Mouse (Mus musculus) CH12.LX (cell line): Measurements from ENCODE around the gene Cacng8. TPM values are rescaled to one million over a fixed set of nuclear protein-coding genes. Genes with fewer than 3 reads are reported as not detected.

Source experiments
- DNase-seq: peaks from one replicate; pipeline ENCODE4 v3.0.0-alpha.2; 2013; ENCODE audit errors: extremely low read depth
- H3K27ac ChIP-seq: 2 replicates; pipeline ENCODE4 v1.5.1; 2012; ENCODE audit warnings: low read depth, mild to moderate bottlenecking, control low read depth, moderate library complexity; ENCODE audit not compliant: insufficient read depth
- H3K27me3 ChIP-seq: replicated peaks from 2 replicates; pipeline ENCODE3; 2012; ENCODE audit warnings: inconsistent platforms
- H3K36me3 ChIP-seq, 2 experiments: replicated peaks in 1 of 2; 2 replicates each; pipeline versions ENCODE3 to v1.6.1; 2012; ENCODE audit warnings: inconsistent platforms in 1 of 2, low read length in 1 of 2, mild to moderate bottlenecking in 1 of 2, mixed read lengths in 1 of 2, moderate library complexity in 1 of 2; ENCODE audit not compliant: control insufficient read depth in 1 of 2, insufficient read depth in 1 of 2
- H3K4me1 ChIP-seq, 2 experiments: 2 replicates each; pipeline ENCODE4 v1.6.1; 2012; ENCODE audit warnings: inconsistent platforms in 1 of 2, moderate library complexity in 1 of 2; ENCODE audit not compliant: insufficient read depth in 2 of 2, control insufficient read depth in 1 of 2
- H3K4me2 ChIP-seq: 2 replicates; pipeline ENCODE4 v1.6.1; 2012; ENCODE audit warnings: low read depth, mild to moderate bottlenecking, control low read depth; ENCODE audit not compliant: poor library complexity, insufficient read depth, severe bottlenecking
- H3K4me3 ChIP-seq, 3 experiments: fragments of 150-350 bp in 1 of 3; sonication (generic) in 1 of 3; replicated peaks in 1 of 3; 2 replicates each; pipeline versions ENCODE3 to v1.5.1; 2011 to 2012; ENCODE audit warnings: low read depth in 2 of 3, low read length in 2 of 3, mild to moderate bottlenecking in 2 of 3, moderate library complexity in 2 of 3, control low read depth in 1 of 3, improper control_type of control experiment in 1 of 3, inconsistent platforms in 1 of 3, mixed read lengths in 1 of 3; ENCODE audit not compliant: poor library complexity in 1 of 3
- H3K79me2 ChIP-seq: replicated peaks from 2 replicates; pipeline ENCODE4 v1.6.1; 2012; ENCODE audit warnings: mild to moderate bottlenecking, moderate library complexity; ENCODE audit not compliant: control insufficient read depth, poor library complexity, insufficient read depth, severe bottlenecking; ENCODE audit errors: extremely low read depth
- H3K9ac ChIP-seq: 2 replicates; pipeline ENCODE4 v1.6.1; 2012; ENCODE audit warnings: low read depth, mild to moderate bottlenecking, control low read depth, moderate library complexity; ENCODE audit not compliant: insufficient read depth
- H3K9me3 ChIP-seq: replicated peaks from 2 replicates; pipeline ENCODE3; 2012; ENCODE audit warnings: low read length, inconsistent platforms, mixed read lengths
- CTCF ChIP-seq, 2 experiments: IDR thresholded peaks in 1 of 2; conservative IDR thresholded peaks in 1 of 2; 2 replicates each; pipeline ENCODE4 v1.5.1; 2011 to 2012; ENCODE audit warnings: low read depth in 2 of 2, low read length in 2 of 2, improper control_type of control experiment in 1 of 2, inconsistent platforms in 1 of 2, mild to moderate bottlenecking in 1 of 2, moderate library complexity in 1 of 2
- E2F4 ChIP-seq: IDR thresholded peaks from 2 replicates; pipeline ENCODE4 v1.6.1; 2011; ENCODE audit warnings: low read depth, low read length, improper control_type of control experiment; ENCODE audit not compliant: insufficient replicate concordance
- EP300 ChIP-seq: IDR thresholded peaks from 2 replicates; pipeline ENCODE4 v1.6.1; 2011; ENCODE audit warnings: low read length, improper control_type of control experiment
- IRF4 ChIP-seq: IDR thresholded peaks from 2 replicates; pipeline ENCODE4 v1.6.1; 2014; ENCODE audit warnings: low read depth, mild to moderate bottlenecking, inconsistent platforms, low read length, improper control_type of control experiment
- MAX ChIP-seq: IDR thresholded peaks from 2 replicates; pipeline ENCODE4 v1.6.1; 2011; ENCODE audit warnings: low read length, improper control_type of control experiment
- MEF2A ChIP-seq: IDR thresholded peaks from 2 replicates; pipeline ENCODE4 v1.6.1; 2014; ENCODE audit warnings: low read depth, mild to moderate bottlenecking, inconsistent platforms, low read length, improper control_type of control experiment, borderline replicate concordance
- MYC ChIP-seq: IDR thresholded peaks from 2 replicates; pipeline ENCODE4 v1.6.1; 2011; ENCODE audit warnings: low read depth, mild to moderate bottlenecking, improper control_type of control experiment, low read length
- NELFE ChIP-seq: IDR thresholded peaks from 2 replicates; pipeline ENCODE4 v1.6.1; 2011; ENCODE audit warnings: low read depth, low read length, improper control_type of control experiment
- NRF1 ChIP-seq: IDR thresholded peaks from 2 replicates; pipeline ENCODE4 v1.6.1; 2014; ENCODE audit warnings: low read depth, mild to moderate bottlenecking, inconsistent platforms, low read length, improper control_type of control experiment, moderate library complexity
- POLR2AphosphoS2 ChIP-seq: IDR thresholded peaks from 2 replicates; pipeline ENCODE4 v1.6.1; 2011; ENCODE audit warnings: low read depth, low read length, improper control_type of control experiment
- RAD21 ChIP-seq: IDR thresholded peaks from 2 replicates; pipeline ENCODE4 v1.6.1; 2011; ENCODE audit warnings: low read depth, mild to moderate bottlenecking, low read length, improper control_type of control experiment, moderate library complexity
- SIN3A ChIP-seq: IDR thresholded peaks from 2 replicates; pipeline ENCODE4 v1.6.1; 2012; ENCODE audit warnings: low read length, improper control_type of control experiment, inconsistent platforms
- TBP ChIP-seq: conservative IDR thresholded peaks from 2 replicates; pipeline ENCODE4 v1.6.1; 2011; ENCODE audit warnings: low read depth, low read length, improper control_type of control experiment
- UBTF ChIP-seq: IDR thresholded peaks from 2 replicates; pipeline ENCODE4 v1.6.1; 2012; ENCODE audit warnings: low read depth, mild to moderate bottlenecking, inconsistent platforms, low read length, improper control_type of control experiment, moderate library complexity
- USF1 ChIP-seq: IDR thresholded peaks from 2 replicates; pipeline ENCODE4 v1.6.1; 2014; ENCODE audit warnings: low read depth, mild to moderate bottlenecking, inconsistent platforms, low read length, improper control_type of control experiment
- ZKSCAN1 ChIP-seq: IDR thresholded peaks from 2 replicates; pipeline ENCODE4 v1.6.1; 2012; ENCODE audit warnings: low read depth, inconsistent platforms, low read length, improper control_type of control experiment, borderline replicate concordance
- ZMIZ1 ChIP-seq: IDR thresholded peaks from 2 replicates; pipeline ENCODE4 v1.6.1; 2012; ENCODE audit warnings: low read depth, mild to moderate bottlenecking, inconsistent platforms, low read length, improper control_type of control experiment
- ZNF384 ChIP-seq: IDR thresholded peaks from 2 replicates; pipeline ENCODE4 v1.6.1; 2012; ENCODE audit warnings: low read depth, low read length, improper control_type of control experiment, inconsistent platforms
- dilution Hi-C: fragments of 300-500 bp; cut with MboI; formaldehyde crosslinking; loops from 2 replicates; pipeline ENCODE4 v1.14.3; 2020; ENCODE audit warnings: low sequenced_read_pairs; ENCODE audit not compliant: extremely low pct_unique_long_range_greater_than_20kb, extremely low pct_ligation_motif_present
- in situ Hi-C: fragments of 300-500 bp; cut with MboI; formaldehyde crosslinking; loops from 3 replicates; pipeline ENCODE4 v1.14.3; 2019; ENCODE audit warnings: low sequenced_read_pairs, low pct_ligation_motif_present, low pct_unique_long_range_greater_than_20kb, mixed read lengths
- polyA plus RNA-seq: library from polyadenylated mRNA; unstranded; fragments of >175 nt; gene quantifications from 2 replicates; pipeline ENCODE4 v1.2.1, GENCODE M21; 2012; ENCODE audit warnings: low read depth; ENCODE audit not compliant: insufficient read length
- total RNA-seq, 2 experiments: library from RNA; depleted of rRNA; stranded (reverse); fragments of 300-350 nt in 1 of 2; fragments of >200 nt in 1 of 2; gene quantifications; 2 replicates each; pipeline ENCODE4 v1.2.3; 2012 to 2014

Gene Cacng8
- total and polyA plus RNA-seq, 3 experiments: 0.43 to 1.2 (median 0.51) TPM

- Histone ChIP-seq H3K9me3 (no peaks in the 10 kb centered on the region), H3K4me2 (no peak overlapping the region), H3K27ac (no peak overlapping the region), H3K9ac (no peak overlapping the region), H3K79me2 (no peaks in the 10 kb centered on the region), H3K36me3 (no peaks in the 10 kb centered on the region), H3K4me1 (peaks cover 0 to 3% of the 10 kb centered on the region in 2 experiments; a peak in 1 of 4 replicates), H3K4me3 (no peak overlapping the region), H3K27me3 (no peaks in the 10 kb centered on the region)
- in situ Hi-C loops: no loop called here
- dilution Hi-C loops: no loop called here
- no peak for TF ChIP-seq MEF2A
- no peak for TF ChIP-seq EP300
- no peak for TF ChIP-seq CTCF (conservative IDR thresholded peaks at IDR 0.05 in 1 of 2, IDR thresholded peaks at IDR 0.05 in 1 of 2; ENCODE audit: low read depth in 2 of 2, low read length in 2 of 2)
- no peak for DNase-seq
Measured at GRCm38 (mm10) chr7:3372376-3372775, 18.1 kb upstream of the Cacng8 start.

- dilution Hi-C loops (no loop called here), in situ Hi-C loops (no loop called here)
- TF ChIP-seq IRF4: no peak
- no peak for TF ChIP-seq MAX
- TF ChIP-seq RAD21: no peak
- no peak for TF ChIP-seq TBP
- no peak for TF ChIP-seq E2F4
- no peak for TF ChIP-seq NRF1
- no peak for TF ChIP-seq ZKSCAN1
- TF ChIP-seq MYC: no peak
- TF ChIP-seq POLR2AphosphoS2: no peak
- TF ChIP-seq ZMIZ1: no peak
- TF ChIP-seq USF1: no peak
- no peak for TF ChIP-seq NELFE
- no peak for TF ChIP-seq ZNF384
- TF ChIP-seq SIN3A: no peak
- no peak for TF ChIP-seq UBTF
- no peak overlapping the region for H3K4me2 ChIP-seq
- no peaks in the 10 kb centered on the region for H3K27me3 ChIP-seq
- no peaks in the 10 kb centered on the region for H3K9me3 ChIP-seq
- no peak overlapping the region for H3K4me3 ChIP-seq
- H3K27ac ChIP-seq: no peak overlapping the region
- H3K4me1 ChIP-seq: peaks cover 0 to 3% of the 10 kb centered on the region in 2 experiments; a peak in 1 of 4 replicates
- no peaks in the 10 kb centered on the region for H3K36me3 ChIP-seq
- no peaks in the 10 kb centered on the region for H3K79me2 ChIP-seq
- DNase-seq: no peak
- no peak overlapping the region for H3K9ac ChIP-seq
Measured at GRCm38 (mm10) chr7:3373754-3374153, 16.7 kb upstream of the Cacng8 start.
